Mouse (Mus musculus) frontal cortex, adult 2 months (tissue): ENCODE data around the gene Hoxd11. TPM values are rescaled to one million over a fixed set of nuclear protein-coding genes. Genes with fewer than 3 reads are reported as not detected.

ENCODE experiments used
- DNase-seq, 2 experiments: peaks; one replicate each; pipeline ENCODE4 v3.0.0; 2022; ENCODE audit warnings: low spot score in 1 of 2; ENCODE audit errors: extremely low spot score in 1 of 2
- polyA plus RNA-seq: library from polyadenylated mRNA; depleted of rRNA; stranded (reverse); fragments of >200 nt; gene quantifications from 2 replicates; pipeline ENCODE4 v1.2.3, GENCODE M21; 2012

Gene Hoxd11
- polyA plus RNA-seq, 1 experiment: not detected

- peak in 1 of 2 experiments; percentile 77 for DNase-seq
These were observed 15.9 kb upstream of the Hoxd11 start for GRCm38 (mm10) chr2:74663291-74663925.

GRCm38 (mm10) chr2:74666411-74666810, 12.9 kb upstream of the Hoxd11 start:
- no peak for DNase-seq

- DNase-seq: no peak
These were observed 12.0 kb upstream of the Hoxd11 start for GRCm38 (mm10) chr2:74667191-74667841.

- no peak for DNase-seq
These were observed 11.5 kb upstream of the Hoxd11 start, which contains the start of gene Hoxd13 for GRCm38 (mm10) chr2:74667842-74668357. Gene Hoxd13 (plus strand): TSS chr2:74668310.

GRCm38 (mm10) chr2:74668370-74669229, 10.8 kb upstream of the Hoxd11 start:
- no peak for DNase-seq

- no peak for DNase-seq
These were observed 10.2 kb upstream of the Hoxd11 start for GRCm38 (mm10) chr2:74669230-74669578.

GRCm38 (mm10) chr2:74669650-74670235, 9.6 kb upstream of the Hoxd11 start:
- no peak for DNase-seq

- DNase-seq: no peak
These were observed 8.6 kb upstream of the Hoxd11 start for GRCm38 (mm10) chr2:74670632-74671188.

GRCm38 (mm10) chr2:74671847-74672246, 7.5 kb upstream of the Hoxd11 start:
- no peak for DNase-seq

- no peak for DNase-seq
These were observed 6.6 kb upstream of the Hoxd11 start for GRCm38 (mm10) chr2:74672481-74673362.

- DNase-seq: no peak
These were observed 5.4 kb upstream of the Hoxd11 start for GRCm38 (mm10) chr2:74673835-74674425.

GRCm38 (mm10) chr2:74674881-74675665, 4.3 kb upstream of the Hoxd11 start, which contains the start of gene Hoxd12:
Gene Hoxd12 (plus strand): TSS chr2:74675013.
- DNase-seq: no peak

- DNase-seq: no peak
These were observed 3.6 kb upstream of the Hoxd11 start for GRCm38 (mm10) chr2:74675666-74676282.

- DNase-seq: no peak
These were observed 2.8 kb upstream of the Hoxd11 start for GRCm38 (mm10) chr2:74676376-74677052.

- DNase-seq: no peak
These were observed 2.3 kb upstream of the Hoxd11 start for GRCm38 (mm10) chr2:74677106-74677505.

GRCm38 (mm10) chr2:74679596-74679971, 227 bp downstream of the Hoxd11 start:
- DNase-seq: no peak

GRCm38 (mm10) chr2:74679980-74680379, 623 bp downstream of the Hoxd11 start:
- DNase-seq: no peak
